Mouse (Mus musculus): ENCODE data around the gene 6030452D12Rik.

DNA sequence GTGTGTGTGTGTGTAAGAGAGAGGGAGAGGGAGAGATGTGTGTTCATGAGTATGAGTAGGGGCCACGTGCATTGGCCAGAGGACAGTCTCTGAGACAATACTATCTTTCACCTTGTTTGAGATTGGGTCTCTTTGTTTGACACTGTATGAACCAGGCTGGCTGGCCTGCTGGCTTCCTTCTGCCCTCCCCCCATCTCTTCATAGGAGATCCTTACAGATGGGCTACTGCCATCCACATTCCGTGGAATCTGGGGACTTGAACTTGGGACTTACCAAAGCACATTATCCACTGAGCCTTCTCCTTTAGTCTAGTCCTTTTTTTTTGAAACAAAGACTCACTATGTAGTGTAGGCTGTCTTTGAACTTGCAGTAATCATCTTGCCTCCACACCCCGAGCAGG lies 8.1 kb downstream of the 6030452D12Rik start:
- TF ChIP-seq POLR2A (IDR thresholded peaks at IDR 0.05; ENCODE audit: low read depth, low read length) (no peak), CTCF (IDR thresholded peaks at IDR 0.05; ENCODE audit: borderline replicate concordance, insufficient read depth, low read length) (no peak)

Measured in embryonic fibroblast, embryonic 13.5 days (primary cell).